Mouse (Mus musculus): ENCODE data around the gene Pik3c2a. TPM values are rescaled to one million over a fixed set of nuclear protein-coding genes. Genes with fewer than 3 reads are reported as not detected.

The Pik3c2a gene
- 10 to 100 TPM; 10.1 to 10.3 TPM for total RNA-seq (2021)
- long read RNA-seq, experiment 1, full-length matches to known transcripts, result 2 of 2 reads
- long read RNA-seq, experiment 1, partial matches to known transcripts, result 0 of 2 reads
- long read RNA-seq, experiment 1, other reads (novel, unspliced or antisense), result 0 of 2 reads
- long read RNA-seq, experiment 2, partial matches to known transcripts, result 1 of 1 reads
- long read RNA-seq, experiment 2, other reads (novel, unspliced or antisense), result 0 of 1 reads

- intact Hi-C loops (cut with DNase I; ENCODE audit: low total_unique reads), result no loop called here
Measured at GRCm38 (mm10) chr7:116443004-116443696, at the start of gene Pik3c2a. Gene Pik3c2a (minus strand): TSS chr7:116443449.

GRCm38 (mm10) chr7:116491113-116491512 lies 47.9 kb upstream of the Pik3c2a start:
- no peak for DNase-seq
- intact Hi-C loops (cut with DNase I; ENCODE audit: low total_unique reads), result no loop called here

More at GRCm38 (mm10) chr7:116443004-116443696, at the start of gene Pik3c2a:
- peak; percentile 95 for DNase-seq

GRCm38 (mm10) chr7:116485062-116485601 lies 41.9 kb upstream of the Pik3c2a start:
- intact Hi-C loops (cut with DNase I; ENCODE audit: low total_unique reads), result no loop called here
- DNase-seq, result no peak

DNA sequence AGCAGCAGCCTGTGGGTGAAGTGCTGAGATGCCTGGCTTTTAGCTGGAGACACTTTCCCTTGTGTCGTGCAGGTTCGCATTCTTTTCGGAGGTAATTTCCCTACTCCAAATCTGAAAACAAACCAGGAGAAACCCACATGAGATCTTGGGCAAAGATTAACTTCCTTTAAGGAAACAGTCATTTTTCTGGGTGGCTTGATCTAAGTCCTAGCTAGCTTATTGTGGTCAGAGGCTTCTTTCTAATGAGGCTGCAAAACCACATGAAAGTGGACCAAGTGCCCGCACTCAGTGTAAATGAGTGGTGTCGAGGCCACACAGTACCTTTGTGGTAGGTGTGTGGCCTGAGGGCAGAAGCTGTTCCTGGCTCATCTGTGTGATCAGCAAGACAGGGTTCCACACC lies 41.0 kb upstream of the Pik3c2a start:
- DNase-seq, result no peak
- intact Hi-C loops (cut with DNase I; ENCODE audit: low total_unique reads), result no loop called here

DNA sequence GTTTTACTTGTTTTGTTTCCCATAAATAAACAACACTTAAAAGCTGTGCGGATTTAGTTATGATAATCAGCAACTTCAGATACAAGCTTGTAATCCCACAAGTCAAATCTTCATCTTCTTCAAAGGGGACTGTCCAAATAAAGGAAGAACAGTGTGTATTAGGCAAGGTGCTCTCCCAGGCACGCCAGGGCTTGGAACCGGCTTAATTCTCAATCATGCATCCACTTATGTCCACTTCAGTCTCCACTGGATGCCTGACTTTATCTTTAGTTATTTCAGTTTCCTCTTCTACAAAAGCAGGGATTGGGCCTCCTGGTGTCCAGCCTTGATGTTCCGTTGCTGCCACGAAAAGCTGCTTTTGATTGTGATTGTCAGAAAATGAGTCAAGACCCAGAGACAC lies 40.5 kb upstream of the Pik3c2a start:
- no peak for DNase-seq
- intact Hi-C loops (cut with DNase I; ENCODE audit: low total_unique reads), result no loop called here

GRCm38 (mm10) chr7:116483106-116483505 lies 39.9 kb upstream of the Pik3c2a start:
- intact Hi-C loops (cut with DNase I; ENCODE audit: low total_unique reads), result no loop called here
- DNase-seq, result no peak

DNA sequence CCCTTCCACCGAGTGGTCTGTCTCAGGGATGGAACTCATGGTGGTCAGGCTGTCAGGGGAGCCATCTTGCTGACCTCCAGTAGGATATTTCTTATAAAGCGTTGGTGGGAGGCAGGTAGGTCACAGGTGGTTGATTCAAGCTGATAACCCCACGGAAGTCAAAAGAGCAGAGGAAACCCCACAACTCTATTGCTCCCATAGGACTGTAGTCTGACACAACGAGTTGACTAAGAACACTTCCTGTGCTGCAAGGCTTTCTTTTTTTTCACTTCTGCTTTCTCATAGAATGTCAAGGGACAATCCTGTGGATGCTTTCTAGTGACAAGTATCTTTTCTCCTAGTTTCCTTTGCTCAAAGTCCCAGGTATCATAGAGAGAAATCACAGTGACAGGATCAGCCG lies 33.0 kb upstream of the Pik3c2a start:
- no peak for DNase-seq
- intact Hi-C loops (cut with DNase I; ENCODE audit: low total_unique reads), result no loop called here

DNA sequence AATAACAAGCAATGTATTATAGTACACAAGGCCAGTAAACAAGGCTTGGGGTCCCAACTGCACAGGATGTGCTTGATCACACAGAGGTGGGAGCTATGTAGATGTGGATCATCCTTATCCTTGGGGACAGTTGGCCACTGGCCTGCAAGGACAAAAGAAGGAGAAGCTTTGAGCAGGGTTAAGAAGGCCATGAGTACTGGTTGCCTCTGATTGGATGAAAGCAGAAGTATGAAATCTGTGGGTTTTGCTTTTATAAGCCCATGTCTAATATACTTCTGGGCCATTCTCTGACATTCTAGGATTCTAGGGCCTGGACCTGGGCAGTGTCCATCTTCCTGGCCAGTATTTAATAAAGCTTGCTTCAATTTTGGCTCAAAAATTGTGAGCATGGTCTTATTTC lies 32.6 kb upstream of the Pik3c2a start:
- DNase-seq, result no peak
- intact Hi-C loops (cut with DNase I; ENCODE audit: low total_unique reads), result no loop called here

DNA sequence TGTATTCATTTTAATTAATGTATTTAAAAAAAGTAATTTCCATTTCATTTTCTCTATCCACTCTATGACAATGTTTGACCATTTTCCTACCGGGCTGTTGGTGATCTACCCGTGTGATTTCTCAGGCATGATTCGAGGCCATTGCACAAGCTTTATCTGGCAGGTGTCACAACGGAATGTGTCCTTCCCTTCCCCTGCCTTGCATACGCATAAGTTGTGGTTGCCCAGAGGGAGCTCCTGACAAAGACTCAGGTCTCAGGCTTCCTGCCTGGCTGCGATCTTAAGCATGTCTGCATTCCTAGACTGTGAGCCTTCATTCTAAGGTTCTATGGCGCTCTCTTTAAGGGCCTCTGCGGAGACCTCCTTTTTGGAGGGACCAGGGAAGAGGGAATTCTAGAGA lies 18.9 kb upstream of the Pik3c2a start:
- intact Hi-C loops (cut with DNase I; ENCODE audit: low total_unique reads), result loop anchor here (10.0 kb wide), 1 partner anchor 143 kb away; no protein-coding TSS in a partner anchor
- no peak for DNase-seq

DNA sequence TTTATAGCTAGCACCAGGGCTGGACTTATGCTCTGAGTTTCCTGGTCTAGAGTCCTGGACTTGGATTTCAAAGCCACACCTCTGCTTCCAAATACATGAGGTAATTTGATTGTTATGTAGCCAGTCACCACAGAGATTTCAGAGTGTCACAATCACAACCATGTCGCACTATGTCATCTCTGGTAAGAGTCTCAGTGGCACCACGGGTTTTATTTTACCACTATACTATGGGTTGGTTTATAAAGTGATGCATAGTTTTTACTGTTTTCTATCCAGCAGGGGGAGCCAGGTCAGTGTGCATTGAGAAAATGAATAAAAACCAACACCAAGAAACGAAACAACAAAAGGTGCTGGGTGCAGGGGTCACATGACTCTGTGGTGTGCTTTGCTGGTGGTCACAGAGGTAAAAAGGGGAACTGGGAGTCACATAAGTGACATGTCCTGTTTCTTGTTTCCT lies 15.8 kb upstream of the Pik3c2a start:
- no peak for DNase-seq
- intact Hi-C loops (cut with DNase I; ENCODE audit: low total_unique reads), result no loop called here

GRCm38 (mm10) chr7:116457391-116457790 lies 14.1 kb upstream of the Pik3c2a start:
- intact Hi-C loops (cut with DNase I; ENCODE audit: low total_unique reads), result no loop called here
- no peak for DNase-seq

DNA sequence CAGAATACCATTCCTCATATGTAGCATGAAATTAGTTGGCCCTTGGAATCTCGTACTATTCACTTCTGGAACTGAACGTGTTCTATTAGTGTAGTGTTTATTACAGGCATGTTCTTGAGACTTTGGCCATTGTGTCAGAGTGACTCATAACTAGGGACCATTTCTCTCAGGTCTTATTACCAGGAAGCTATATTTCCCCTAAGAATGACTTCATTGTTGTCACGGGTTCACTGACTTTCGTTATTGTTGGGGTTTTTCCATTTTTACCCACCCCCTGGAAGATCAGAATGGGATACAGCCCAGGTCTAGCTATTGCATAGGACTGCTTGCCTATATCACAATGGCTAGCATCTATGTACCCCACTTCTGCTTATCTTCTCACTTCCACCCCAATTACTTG lies 13.7 kb upstream of the Pik3c2a start:
- intact Hi-C loops (cut with DNase I; ENCODE audit: low total_unique reads), result no loop called here
- DNase-seq, result no peak

- intact Hi-C loops (cut with DNase I; ENCODE audit: low total_unique reads), result no loop called here
- no peak for DNase-seq
Measured at GRCm38 (mm10) chr7:116446645-116447044, 3.4 kb upstream of the Pik3c2a start.

DNA sequence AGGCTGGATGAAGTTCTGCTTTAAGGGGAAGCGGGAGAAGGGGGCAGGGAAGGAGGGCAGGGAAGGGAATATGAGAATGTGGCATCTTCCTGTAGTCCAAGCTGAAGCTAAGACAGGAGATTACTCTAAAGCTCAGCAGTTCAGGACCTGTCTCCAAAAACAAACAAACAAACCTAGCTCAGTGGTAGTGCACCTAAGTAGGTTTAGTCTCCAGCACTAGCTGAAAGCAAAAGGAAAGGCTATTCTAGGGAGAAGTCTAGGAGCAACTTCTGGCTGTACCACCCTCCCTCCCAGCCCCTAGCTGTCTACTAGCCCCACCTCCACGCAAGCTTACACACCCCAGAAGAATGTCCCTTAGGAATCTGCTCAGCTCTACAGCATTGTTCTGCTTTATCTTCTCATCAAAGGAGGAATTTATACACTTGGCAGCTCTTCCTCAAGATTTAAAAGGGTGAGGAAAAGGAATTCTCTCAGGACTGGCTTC lies 1.1 kb upstream of the Pik3c2a start:
- DNase-seq, result peak; percentile 4
- intact Hi-C loops (cut with DNase I; ENCODE audit: low total_unique reads), result no loop called here

GRCm38 (mm10) chr7:116443697-116444325 lies 562 bp upstream of the Pik3c2a start:
- intact Hi-C loops (cut with DNase I; ENCODE audit: low total_unique reads), result no loop called here
- no peak for DNase-seq

DNA sequence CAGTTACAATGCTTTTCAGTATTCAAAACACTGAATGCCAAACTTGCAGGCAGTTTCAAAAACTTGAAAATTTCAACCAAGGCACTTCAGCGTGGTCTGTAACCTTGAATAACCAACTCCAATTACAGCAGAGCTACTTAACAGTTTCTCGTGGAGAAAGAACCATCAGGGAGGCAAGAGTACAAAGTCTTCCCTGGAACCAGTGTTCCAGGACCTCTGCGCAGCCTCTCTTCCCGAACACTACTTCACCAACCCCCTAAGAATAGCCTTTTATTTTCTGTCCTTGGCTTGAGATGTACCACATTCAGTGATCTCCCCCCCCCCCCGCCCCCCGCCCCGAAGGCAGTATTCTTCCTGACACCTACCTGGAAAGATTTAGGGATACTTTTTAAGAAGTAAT lies 1.0 kb downstream of the Pik3c2a start:
- DNase-seq, result no peak
- intact Hi-C loops (cut with DNase I; ENCODE audit: low total_unique reads), result no loop called here

- intact Hi-C loops (cut with DNase I; ENCODE audit: low total_unique reads), result no loop called here
Measured at GRCm38 (mm10) chr7:116441346-116441745, 1.9 kb downstream of the Pik3c2a start.

DNA sequence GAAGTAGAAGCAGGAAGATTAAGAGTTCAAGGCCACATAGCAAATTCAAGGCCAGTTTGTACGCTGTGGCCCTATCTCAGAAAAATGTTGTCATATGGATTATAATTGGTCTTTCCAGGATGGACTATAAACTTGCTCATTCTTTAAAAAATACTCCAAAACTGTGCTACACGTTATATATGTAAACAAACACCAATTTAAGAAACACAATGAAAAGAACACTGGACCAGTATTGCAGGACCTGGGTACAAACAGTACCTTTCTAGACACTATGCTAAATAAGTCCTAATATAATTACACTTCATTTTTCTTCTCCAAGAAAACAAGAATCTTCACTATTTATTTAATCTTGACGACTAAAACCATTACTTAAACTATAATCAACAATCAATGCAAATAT lies 11.6 kb downstream of the Pik3c2a start:
- intact Hi-C loops (cut with DNase I; ENCODE audit: low total_unique reads), result no loop called here
- DNase-seq, result no peak

More at GRCm38 (mm10) chr7:116441346-116441745, 1.9 kb downstream of the Pik3c2a start:
- no peak for DNase-seq

GRCm38 (mm10) chr7:116430926-116431325 lies 12.3 kb downstream of the Pik3c2a start:
- intact Hi-C loops (cut with DNase I; ENCODE audit: low total_unique reads), result no loop called here
- no peak for DNase-seq

DNA sequence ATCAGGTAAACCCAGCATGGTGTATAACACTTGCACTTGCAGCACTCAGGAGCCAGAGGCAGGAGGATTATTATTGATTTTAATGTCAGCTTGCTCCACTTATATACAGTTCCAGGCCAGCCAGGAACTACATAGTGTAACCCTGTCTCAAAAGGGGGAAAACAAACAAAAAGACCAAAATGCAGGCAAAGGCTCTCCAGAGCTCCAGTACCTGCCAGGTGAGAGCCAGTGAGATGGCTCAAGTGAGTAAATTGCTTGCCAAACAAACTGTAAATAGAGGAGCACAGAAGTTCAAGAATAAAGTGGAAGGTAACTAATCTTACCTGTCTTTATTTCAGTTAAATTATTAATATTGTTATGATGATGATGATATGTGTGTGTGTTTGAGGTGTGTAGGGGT lies 16.0 kb downstream of the Pik3c2a start:
- no peak for DNase-seq
- intact Hi-C loops (cut with DNase I; ENCODE audit: low total_unique reads), result no loop called here

Measured in gastrocnemius, postnatal 14 days (tissue).